Mouse (Mus musculus) megakaryocyte, embryonic 14.5 days (primary cell): Measurements from ENCODE around the gene Cstl1. TPM values are rescaled to one million over a fixed set of nuclear protein-coding genes. Genes with fewer than 3 reads are reported as not detected.

Source experiments
- H3K27me3 ChIP-seq: replicated peaks from 2 replicates; pipeline ENCODE3; 2012; ENCODE audit warnings: inconsistent platforms
- H3K36me3 ChIP-seq: replicated peaks from 2 replicates; pipeline ENCODE3; 2012; ENCODE audit warnings: low read length, inconsistent platforms, mixed read lengths
- H3K4me1 ChIP-seq: 2 replicates; pipeline ENCODE4 v1.6.1; 2012; ENCODE audit warnings: inconsistent platforms
- H3K4me3 ChIP-seq: replicated peaks from 2 replicates; pipeline ENCODE3; 2012; ENCODE audit warnings: moderate library complexity, mild to moderate bottlenecking, inconsistent platforms
- H3K9me3 ChIP-seq: 2 replicates; pipeline ENCODE4 v1.6.1; 2012; ENCODE audit warnings: inconsistent platforms
- FLI1 ChIP-seq: IDR thresholded peaks from 2 replicates; pipeline ENCODE4 v1.6.1; 2012; ENCODE audit warnings: low read length, inconsistent platforms, mixed read lengths
- GATA1 ChIP-seq: IDR thresholded peaks from 3 replicates; pipeline ENCODE4 v1.6.1; 2012; ENCODE audit warnings: mixed read lengths, low read length, inconsistent platforms, borderline replicate concordance
- polyA plus RNA-seq: library from polyadenylated mRNA; stranded (reverse); fragments of >175 nt; gene quantifications from 2 replicates; pipeline ENCODE4 v1.2.3, GENCODE M21; 2012; ENCODE audit warnings: low replicate concordance; ENCODE audit not compliant: insufficient read depth

The Cstl1 gene
- not detected in 2 replicates for polyA plus RNA-seq

- peaks cover 7% of the 10 kb centered on the region for H3K27me3 ChIP-seq
- TF ChIP-seq FLI1 = no peak
- no peak for TF ChIP-seq GATA1
- H3K36me3 ChIP-seq = no peaks in the 10 kb centered on the region
- no peak within 1 kb of the TSS for H3K4me3 ChIP-seq
- H3K4me1 ChIP-seq = peaks cover 33% of the 10 kb centered on the region
- H3K9me3 ChIP-seq = no peaks in the 10 kb centered on the region
Observed at GRCm38 (mm10) chr2:148750058-148750457, at the start of gene Cstl1. Gene Cstl1 (plus strand): TSS chr2:148750358.

- no peak for TF ChIP-seq GATA1
- no peak for TF ChIP-seq FLI1
- Histone ChIP-seq H3K4me1 (peaks cover 27% of the 10 kb centered on the region), H3K36me3 (peaks cover 19% of the 10 kb centered on the region), H3K4me3 (no peak overlapping the region), H3K27me3 (no peaks in the 10 kb centered on the region), H3K9me3 (no peaks in the 10 kb centered on the region)
Observed at GRCm38 (mm10) chr2:148706409-148707201, 43.6 kb upstream of the Cstl1 start.

GRCm38 (mm10) chr2:148707202-148707530 is 43.0 kb upstream of the Cstl1 start:
- no peak for TF ChIP-seq FLI1
- TF ChIP-seq GATA1 = no peak
- Histone ChIP-seq H3K27me3 (no peaks in the 10 kb centered on the region), H3K9me3 (no peaks in the 10 kb centered on the region), H3K36me3 (peaks cover 19% of the 10 kb centered on the region), H3K4me3 (no peak overlapping the region), H3K4me1 (peaks cover 27% of the 10 kb centered on the region)

GRCm38 (mm10) chr2:148712326-148712725 is 37.8 kb upstream of the Cstl1 start:
- Histone ChIP-seq H3K27me3 (no peaks in the 10 kb centered on the region), H3K9me3 (no peaks in the 10 kb centered on the region), H3K4me3 (no peak overlapping the region), H3K36me3 (peaks cover 7% of the 10 kb centered on the region), H3K4me1 (no peaks in the 10 kb centered on the region)
- TF ChIP-seq FLI1 (no peak), GATA1 (no peak)

GRCm38 (mm10) chr2:148717072-148717471 is 33.1 kb upstream of the Cstl1 start:
- no peak overlapping the region for H3K4me3 ChIP-seq
- peaks cover 10% of the 10 kb centered on the region for H3K4me1 ChIP-seq
- H3K9me3 ChIP-seq = no peaks in the 10 kb centered on the region
- no peak for TF ChIP-seq FLI1
- no peak for TF ChIP-seq GATA1
- no peaks in the 10 kb centered on the region for H3K36me3 ChIP-seq
- H3K27me3 ChIP-seq = no peaks in the 10 kb centered on the region

- TF ChIP-seq FLI1 (no peak), GATA1 (no peak)
Observed at GRCm38 (mm10) chr2:148719271-148719995, 30.7 kb upstream of the Cstl1 start.

GRCm38 (mm10) chr2:148731614-148732326 is 18.4 kb upstream of the Cstl1 start:
- Histone ChIP-seq H3K4me1 (peaks cover 24% of the 10 kb centered on the region), H3K4me3 (peak overlapping the region; percentile 92), H3K9me3 (0 out of 2 replicates have a peak, but pooled peaks cover 4% of the 10 kb centered on the region), H3K36me3 (no peaks in the 10 kb centered on the region), H3K27me3 (peaks cover 10% of the 10 kb centered on the region)
- TF ChIP-seq FLI1 = no peak
- TF ChIP-seq GATA1 = no peak

More at GRCm38 (mm10) chr2:148719271-148719995, 30.7 kb upstream of the Cstl1 start:
- Histone ChIP-seq H3K36me3 (no peaks in the 10 kb centered on the region), H3K4me3 (no peak overlapping the region), H3K27me3 (no peaks in the 10 kb centered on the region), H3K9me3 (no peaks in the 10 kb centered on the region), H3K4me1 (peaks cover 10% of the 10 kb centered on the region)

GRCm38 (mm10) chr2:148732327-148733000 is 17.7 kb upstream of the Cstl1 start, which contains the start of gene Napb:
Gene Napb (minus strand): TSS chr2:148732467.
- no peak for TF ChIP-seq GATA1
- TF ChIP-seq FLI1 = no peak
- Histone ChIP-seq H3K4me3 (peak within 1 kb of the TSS; percentile 92), H3K4me1 (peaks cover 24% of the 10 kb centered on the region), H3K9me3 (0 out of 2 replicates have a peak, but pooled peaks cover 4% of the 10 kb centered on the region), H3K36me3 (no peaks in the 10 kb centered on the region), H3K27me3 (peaks cover 10% of the 10 kb centered on the region)

GRCm38 (mm10) chr2:148743001-148743400 is 7.2 kb upstream of the Cstl1 start:
- TF ChIP-seq FLI1 = no peak
- TF ChIP-seq GATA1 = no peak
- no peak overlapping the region for H3K4me3 ChIP-seq
- peaks cover 12% of the 10 kb centered on the region for H3K9me3 ChIP-seq
- no peaks in the 10 kb centered on the region for H3K36me3 ChIP-seq
- H3K27me3 ChIP-seq = peaks cover 4% of the 10 kb centered on the region
- peaks cover 14% of the 10 kb centered on the region for H3K4me1 ChIP-seq
